Mouse (Mus musculus) spleen, adult 2 months (tissue): ENCODE results near the gene Tuba3a.

Source experiments
- CTCF ChIP-seq: fragments of 200-500 bp; IDR thresholded peaks from 2 replicates; pipeline ENCODE4 v1.5.1; 2011; ENCODE audit warnings: mild to moderate bottlenecking, inconsistent platforms; ENCODE audit not compliant: insufficient read depth, insufficient read length, insufficient replicate concordance; ENCODE audit errors: extremely low read depth
- POLR2A ChIP-seq: fragments of 200-500 bp; IDR thresholded peaks from 2 replicates; pipeline ENCODE4 v1.6.1; 2011; ENCODE audit warnings: low read depth, low read length, inconsistent platforms

GRCm38 (mm10) chr6:125322794-125323193 lies 37.0 kb upstream of the Tuba3a start:
- TF ChIP-seq POLR2A (no peak), CTCF (no peak)
